Mouse (Mus musculus) heart, postnatal 4 days (tissue): ENCODE data around the gene Ptprd. TPM values are rescaled to one million over a fixed set of nuclear protein-coding genes. Genes with fewer than 3 reads are reported as not detected.
A peak's percentile ranks its signal among the peaks of the same experiment; 100 is the strongest.

Source experiments
- DNase-seq: peaks from one replicate; pipeline ENCODE4 v3.0.0; 2021
- total RNA-seq, 2 experiments: library from RNA; stranded (reverse); gene quantifications; 2 replicates each; pipeline ENCODE4 v1.2.3; 2021

The Ptprd gene
- total RNA-seq, 2 experiments from 2014 or later, result 42.8 to 45.5 TPM

DNA sequence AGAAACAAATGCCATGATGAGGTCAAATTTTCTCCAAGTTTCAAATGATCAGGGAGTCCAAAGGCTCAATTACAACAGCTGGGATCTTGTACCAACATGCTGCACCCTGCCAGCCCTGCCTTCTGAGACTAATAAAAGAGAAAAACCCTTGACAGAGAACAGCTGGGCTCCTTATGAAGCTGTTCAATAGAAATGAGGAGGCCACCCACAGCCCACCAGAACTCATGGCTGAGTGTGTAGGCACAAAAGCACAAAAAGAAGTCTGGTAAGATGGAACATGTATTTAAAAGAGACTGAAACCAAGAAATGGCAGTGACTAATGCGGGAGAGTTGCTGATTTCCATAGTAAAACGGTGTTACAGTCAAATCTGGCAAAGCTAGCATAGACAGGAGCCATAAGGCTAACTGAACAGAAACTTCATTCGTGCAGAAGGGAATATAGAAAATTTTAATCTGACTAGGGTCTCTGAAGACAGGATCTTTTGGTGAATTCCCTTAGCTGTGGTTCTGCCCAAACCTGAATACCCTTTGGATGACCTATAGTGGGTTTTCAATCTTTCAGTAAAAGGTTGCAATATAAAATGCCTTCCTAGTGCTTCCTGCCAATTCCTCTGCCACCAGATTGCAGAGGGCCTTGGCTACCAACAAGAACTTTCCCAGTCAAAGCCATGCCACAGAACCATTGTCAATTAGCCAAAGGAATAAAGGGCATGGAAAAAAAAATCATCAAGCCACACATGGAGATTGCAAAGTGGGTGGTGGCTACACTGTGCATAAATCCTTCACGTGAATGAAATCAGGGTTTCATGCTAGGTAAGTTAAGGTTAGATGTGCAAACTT lies 1841.5 kb downstream of the Ptprd start:
- DNase-seq, result peak; percentile 19

DNA sequence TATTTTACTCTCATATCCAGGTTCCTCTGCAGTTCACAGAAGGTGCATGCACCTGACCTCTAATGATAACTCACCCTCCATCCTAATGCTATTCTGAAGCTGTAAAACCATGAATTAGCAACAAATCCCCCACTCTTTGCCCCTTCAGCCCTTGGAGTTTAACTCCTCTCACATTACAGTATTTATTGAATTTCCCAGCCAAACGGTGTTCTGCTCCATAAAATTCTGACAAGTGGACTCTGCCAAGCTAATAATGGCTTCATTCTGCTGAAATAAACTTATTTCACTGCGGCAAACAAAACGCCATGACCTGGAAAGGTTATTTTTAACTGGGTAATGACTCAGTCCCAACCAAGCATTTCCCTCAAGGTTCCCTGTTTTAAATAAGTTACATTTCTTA lies 1842.7 kb downstream of the Ptprd start:
- DNase-seq, result no peak

DNA sequence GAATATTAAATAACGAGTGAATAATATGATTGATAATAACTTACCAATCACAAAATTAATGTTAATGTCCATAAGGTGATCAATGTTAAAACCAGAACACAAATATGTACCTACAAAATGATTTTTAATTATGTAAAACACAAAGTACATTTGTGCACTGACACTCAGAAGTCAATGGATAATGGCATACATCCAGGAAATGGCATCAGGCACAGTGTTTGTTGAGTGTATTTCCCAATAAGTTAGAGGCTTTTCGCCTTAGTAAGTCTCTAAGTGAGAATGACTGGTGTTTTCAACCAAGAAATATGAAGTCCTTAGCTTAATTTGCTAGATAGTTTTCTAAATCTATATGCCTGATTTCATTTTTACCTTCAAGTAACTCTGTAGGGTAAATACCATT lies 1843.5 kb downstream of the Ptprd start:
- DNase-seq, result no peak

DNA sequence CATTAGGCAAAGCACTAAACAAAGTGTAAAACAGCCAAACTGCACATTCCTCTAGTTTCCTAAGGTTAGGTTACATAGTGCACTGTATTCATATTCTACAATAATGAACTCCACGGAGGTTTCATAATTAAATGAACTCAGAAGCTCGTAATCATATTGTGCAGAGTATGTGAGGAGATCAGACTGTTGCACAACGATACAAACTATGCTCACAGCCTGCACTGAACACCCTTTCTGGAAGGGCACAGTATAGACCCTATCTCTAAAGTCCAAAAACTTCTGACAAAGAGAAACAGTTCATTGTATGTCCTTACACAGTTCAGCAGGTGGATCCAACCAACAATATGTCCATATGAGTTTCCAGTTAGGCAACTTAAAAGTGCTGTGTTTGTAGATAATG lies 1844.5 kb downstream of the Ptprd start:
- DNase-seq, result no peak

DNA sequence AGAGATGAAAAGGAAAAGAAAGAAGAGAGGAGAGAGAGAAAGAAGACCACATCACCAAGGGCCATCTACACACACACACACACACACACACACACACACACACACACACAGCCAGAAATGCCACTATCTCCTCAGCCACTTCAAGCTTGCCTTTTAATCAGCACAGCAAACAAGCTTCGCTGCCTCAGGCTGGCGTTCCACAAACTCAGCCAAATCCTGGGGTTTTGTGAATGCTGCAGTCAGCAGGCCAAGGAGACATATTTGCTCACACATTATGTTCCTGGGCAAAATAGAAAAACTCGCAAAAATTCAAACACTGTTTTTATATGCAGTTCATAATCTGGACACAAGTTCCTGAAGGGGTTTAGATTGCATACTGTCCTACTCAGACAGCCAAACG lies 1845.9 kb downstream of the Ptprd start:
- DNase-seq, result peak; percentile 15

DNA sequence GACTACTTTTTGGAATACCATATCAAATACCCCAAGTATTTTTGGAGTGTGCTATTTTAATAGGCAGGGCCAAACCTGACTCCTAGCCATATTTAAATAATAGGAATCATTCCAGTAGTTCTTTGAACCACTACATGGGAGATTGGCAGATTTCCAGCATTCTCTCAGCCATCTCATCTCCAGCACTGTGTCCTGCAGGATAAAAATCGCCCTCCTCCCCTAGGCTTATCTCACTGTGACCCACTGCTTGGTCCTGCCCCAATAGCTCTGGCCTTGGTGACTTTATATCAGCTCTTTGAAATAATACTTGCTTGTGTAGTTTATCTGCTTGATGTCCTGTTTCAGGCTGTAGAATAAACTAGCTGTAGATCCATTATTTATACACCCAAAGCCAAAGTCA lies 1850.2 kb downstream of the Ptprd start:
- DNase-seq, result no peak

DNA sequence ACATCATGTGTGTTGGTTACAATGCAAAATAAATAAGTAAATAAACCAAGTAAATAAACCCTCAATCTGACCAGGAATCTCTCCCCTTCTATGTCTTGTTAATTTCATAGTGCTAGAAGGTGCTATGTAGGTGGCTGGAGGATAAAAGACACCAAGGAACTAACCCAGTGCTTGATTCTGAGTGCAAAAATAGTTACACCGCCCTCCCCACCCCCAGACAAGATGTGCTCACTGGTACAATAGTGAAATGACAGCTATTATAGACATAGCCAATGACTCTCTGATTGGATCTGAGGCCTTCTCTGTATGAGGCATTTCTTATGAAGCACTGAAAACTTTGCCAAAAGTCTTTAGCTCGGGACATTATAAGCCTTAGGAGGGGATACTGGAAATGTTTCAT lies 1857.6 kb downstream of the Ptprd start:
- no peak for DNase-seq

DNA sequence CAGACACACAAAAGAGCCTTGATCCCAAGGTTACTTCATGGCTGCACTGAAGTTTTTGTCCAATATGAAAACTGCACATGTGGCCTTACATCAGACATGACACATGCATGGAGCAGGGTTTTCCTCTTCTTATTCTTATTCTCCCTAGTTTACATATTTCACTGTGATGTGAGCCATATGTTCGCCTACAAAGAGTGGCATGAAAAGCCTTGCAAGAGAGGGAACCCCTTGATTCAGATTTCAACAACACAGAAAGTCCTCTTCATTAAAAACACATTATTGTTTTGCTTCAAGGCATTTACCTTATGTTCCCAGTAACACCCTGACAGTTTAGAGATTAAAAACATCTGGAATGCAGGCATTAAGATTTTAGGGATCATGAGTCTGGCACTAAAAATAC lies 1859.3 kb downstream of the Ptprd start:
- DNase-seq, result no peak

DNA sequence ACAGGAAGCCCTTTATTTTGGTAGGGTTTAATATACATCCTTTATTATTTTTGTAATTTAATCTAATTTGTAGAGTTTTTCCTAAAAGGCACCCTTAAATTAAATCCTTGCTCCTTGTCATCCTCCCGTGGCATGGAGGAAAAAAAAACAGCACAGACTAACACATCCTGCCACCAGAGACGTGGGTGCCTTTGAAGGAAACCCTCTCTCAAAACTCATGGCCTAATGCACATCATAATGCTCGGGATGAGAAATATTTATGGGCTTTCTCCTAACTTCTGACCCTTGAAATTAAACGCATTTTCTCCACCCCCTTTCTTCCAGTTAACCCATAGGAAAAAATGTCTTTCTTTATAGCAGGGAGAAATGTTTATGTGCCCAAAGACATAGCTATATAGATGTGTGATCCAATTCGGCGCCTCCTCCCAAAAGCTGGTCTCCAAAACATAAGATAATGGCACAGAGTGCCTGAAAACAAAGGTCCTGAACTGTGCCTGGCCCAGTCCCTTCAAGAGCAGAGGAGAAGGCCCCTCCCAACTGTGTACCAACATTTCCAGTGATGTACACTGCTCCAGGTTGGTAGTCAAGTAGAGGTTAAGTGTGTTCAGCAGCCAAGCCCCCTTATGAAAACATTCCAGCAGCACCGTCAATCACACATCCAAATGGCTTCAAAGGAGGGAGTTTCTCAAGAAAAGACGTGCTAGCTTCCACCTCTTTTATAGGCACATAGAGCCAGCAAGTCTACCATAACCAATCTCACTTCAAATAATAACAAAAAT lies 1860.4 kb downstream of the Ptprd start:
- DNase-seq, result no peak

DNA sequence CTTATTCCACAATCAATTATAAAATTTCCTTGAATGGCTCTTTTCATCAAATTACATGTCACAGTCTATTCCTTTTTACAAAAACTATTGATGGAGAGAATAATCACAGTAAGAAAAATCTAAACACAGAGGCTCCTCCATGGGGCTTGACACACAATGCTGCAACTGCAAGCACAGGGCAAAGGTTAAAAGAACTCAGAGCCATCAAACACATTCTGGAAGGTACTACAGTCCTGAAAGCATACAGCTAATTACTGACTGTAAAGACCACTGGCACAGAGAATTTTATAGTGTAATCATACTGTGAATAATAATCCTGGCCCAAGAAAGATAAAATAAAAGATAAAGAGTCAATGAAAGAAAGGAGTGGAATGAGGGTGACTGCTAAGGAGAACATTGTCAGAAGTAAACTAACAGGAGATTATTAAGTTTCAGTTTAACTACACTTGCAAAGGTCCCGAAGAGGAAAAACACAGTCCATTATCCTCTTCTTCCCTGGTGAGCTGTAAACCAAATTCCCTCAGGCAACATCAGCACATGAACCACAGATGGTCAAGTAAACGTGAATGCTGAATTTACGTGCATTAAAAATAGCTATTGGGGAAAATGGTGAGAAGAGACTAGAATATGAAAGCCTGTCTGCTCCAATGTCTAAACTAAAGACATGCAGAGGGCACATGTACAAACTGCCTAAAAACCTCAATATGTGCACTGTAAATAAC lies 1861.4 kb downstream of the Ptprd start:
- DNase-seq, result no peak

DNA sequence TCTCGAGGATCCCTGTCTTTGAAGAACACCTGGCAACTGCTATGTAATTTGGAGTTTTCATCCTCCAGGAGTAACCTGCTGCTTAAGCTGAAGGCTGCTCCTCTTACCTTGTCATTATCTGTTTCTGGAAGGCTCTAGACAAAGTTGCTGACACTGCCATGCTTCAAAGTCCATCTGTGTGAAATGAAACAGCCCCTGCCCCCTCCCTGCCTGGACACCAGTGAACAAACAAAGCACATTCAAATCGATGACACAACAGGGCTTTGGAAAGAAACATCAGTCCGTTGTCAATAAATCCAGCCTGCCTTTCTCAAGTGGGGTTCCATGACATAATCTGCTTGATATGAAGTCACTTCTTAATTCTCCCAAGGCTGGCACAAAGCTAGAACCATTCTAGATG lies 1867.7 kb downstream of the Ptprd start:
- no peak for DNase-seq

DNA sequence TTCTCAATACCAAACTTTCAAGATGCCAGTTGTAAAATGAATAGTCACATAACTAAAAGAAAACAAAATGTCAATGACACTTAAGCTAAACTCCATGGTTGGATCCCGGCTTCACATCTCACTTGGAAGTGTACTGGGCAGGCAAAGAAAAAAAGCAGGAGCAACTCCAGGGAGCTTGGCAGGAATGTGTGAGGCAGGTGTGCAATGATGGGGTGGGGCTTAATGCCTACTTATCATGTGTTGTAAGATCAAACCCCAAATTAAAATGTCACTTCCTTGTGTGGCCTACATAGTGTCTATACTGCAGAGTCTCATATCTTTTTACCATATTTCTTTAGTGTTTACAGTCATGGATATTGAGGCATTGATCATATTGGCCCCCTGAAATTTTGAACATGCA lies 1873.8 kb downstream of the Ptprd start:
- DNase-seq, result no peak

DNA sequence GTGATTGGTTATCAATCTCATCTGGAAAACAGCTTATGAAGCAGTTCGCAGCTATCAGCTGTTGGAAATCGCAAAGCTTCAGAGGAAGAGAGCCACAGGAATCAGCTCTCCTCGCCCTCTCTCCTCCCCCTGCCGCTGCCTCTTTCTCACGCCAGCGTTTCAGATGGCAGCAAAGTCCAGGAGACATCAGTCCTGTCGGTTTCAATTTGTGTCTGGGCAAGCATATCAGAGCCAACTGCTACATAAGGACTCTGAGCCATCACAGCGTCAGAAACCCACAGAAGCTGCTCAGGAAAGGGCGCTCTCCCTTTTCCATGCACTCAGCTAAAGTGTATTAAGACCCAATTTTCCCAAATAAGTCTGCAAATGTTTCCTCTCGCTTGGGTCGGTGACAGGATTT lies 1884.4 kb downstream of the Ptprd start:
- peak; percentile 17 for DNase-seq

DNA sequence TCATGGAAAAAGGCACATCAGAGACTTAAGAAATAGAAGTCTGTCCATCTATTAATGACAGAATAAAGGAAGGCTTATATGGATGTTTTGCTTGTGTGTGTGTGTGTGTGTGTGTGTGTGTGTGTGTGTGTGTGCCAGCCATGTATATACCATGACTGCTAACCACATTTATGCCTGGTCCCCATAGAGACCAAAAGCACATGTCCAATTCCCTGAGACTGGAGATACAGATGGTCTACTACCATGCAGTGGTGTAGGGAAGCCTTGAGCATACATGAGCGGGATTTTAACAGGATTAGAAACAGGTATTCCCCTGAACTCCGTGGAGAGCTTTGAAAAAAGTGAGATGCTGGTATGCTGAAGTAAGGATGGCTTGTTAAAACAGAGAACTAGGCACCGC lies 1886.1 kb downstream of the Ptprd start:
- no peak for DNase-seq

DNA sequence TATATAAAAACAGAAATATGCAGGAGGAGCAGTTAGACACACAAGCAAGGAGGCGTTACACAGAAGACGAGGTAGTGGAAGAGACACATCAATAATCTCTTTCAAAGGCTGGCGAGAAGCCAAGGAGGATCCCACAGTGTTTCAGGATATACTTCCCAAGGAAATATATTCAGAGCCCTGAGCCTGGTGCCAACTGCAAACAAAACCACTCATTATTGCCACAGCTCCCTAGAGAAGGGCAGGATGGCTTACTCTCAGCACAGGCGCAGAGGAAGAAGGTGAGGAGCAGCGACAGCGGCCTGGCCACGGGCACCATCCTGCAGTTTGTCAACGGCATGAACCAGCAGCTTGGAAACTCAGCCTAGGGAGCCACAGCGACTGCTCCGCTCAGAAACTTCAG lies 1886.8 kb downstream of the Ptprd start:
- no peak for DNase-seq

DNA sequence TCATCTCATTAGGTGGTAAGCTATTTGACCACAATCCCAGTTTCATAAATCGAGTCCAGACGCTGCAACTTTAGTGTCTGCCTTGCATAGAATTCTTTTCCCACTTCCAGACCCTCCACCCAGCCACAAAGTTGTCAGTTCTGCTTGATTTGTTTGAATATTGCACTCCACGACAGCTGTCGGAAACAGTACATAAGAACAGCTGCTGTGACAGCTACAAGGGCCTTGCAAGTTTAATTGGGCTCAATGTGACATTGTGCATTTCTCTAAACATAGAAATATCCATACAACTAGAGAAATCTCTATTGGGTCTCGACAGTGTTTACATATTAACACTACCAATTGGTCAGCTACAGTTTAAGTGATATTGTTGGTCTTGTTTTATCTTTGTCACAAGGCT lies 1887.3 kb downstream of the Ptprd start:
- no peak for DNase-seq

DNA sequence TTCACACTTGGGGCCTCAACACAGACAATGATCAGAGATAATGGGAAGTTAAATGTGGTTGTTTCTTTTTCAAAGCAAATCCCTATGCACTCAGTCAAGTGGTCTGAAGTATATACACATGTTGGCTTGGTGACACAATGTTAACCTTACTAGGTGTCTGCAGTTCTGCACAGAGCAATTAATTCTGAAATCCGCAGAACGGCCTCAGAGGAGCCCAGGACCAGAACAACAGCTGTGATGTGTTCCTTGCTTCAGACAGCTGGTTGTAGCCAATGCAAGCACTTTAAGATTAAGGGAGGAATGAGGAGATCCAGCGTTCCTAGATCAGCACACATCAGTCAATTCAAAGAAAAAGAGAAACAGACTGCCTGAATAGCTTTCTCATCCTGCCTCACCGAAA lies 1891.9 kb downstream of the Ptprd start:
- no peak for DNase-seq

DNA sequence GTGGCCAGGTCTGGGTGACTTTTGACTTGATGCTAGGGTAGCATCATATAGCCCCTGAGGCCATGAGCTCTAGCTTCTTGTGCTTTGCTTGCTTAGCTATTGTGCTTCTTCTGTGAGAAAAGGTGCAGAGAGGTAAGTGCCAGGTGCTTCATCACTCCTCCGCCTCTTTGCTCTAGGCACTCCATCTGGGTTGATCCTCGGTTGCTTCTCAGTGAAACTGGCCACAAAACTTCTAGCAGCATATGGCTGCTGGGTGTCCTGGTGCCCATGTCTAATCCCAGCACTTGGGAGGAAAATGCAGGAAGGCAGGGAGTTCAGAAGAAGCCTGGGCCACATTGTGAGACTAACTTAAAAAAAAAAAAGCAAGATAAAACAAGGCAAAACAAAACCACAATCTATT lies 1895.8 kb downstream of the Ptprd start:
- DNase-seq, result no peak

DNA sequence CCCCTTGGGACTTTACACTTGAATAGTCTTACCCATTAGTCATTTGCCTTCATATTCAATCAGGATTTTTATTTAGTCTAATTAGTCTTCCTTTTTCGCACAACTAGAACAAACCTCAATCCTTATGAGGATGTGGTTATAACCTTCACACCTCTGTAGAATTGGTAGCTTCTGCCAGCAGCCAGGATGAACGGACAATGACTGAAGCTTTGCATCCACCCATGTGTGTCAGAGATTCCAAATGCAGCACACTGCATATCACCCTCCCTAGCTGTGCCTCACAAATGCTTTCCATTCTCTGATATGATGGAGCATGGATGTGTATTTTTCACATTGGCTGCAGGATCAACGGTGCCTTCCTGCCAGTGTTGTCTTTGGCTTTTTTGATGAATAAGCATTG lies 1898.0 kb downstream of the Ptprd start:
- no peak for DNase-seq

DNA sequence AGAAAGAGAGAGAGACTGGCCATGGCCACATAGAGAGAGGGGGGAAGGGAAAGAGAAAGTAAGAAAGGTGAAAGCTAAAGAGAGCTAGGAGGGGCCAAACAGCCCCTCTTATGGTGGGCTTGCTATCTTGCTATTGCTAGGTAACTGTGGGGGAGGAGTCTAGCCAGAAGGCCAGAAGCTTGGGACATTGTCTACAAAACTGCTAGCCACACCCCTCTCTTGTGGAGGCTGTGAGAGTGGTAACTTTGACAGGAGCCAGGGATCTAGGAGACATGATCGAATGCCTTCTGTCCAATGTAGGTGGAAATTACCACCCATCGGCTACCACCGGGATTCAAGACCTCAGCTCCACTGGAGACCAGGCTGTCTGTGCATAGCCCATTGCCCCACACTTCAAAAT lies 1899.2 kb downstream of the Ptprd start:
- no peak for DNase-seq

DNA sequence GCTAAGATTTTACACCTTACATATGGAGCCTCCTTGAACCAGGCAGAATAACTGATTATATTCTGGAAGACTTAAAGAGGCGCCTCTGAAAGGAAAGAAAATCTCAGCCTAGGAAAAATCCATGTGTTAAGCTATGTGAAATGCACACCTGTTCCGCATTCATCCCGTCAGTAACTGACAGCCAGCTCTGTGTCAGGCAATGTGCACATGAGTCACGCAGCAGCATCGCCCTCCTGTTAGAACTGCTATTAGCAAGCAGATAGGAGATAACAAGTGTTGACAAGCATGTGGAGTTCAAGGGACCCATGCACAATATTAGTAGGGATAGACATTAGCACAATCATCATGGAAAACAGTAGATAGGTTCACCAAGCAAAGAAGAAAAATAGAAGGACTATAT lies 1905.8 kb downstream of the Ptprd start:
- no peak for DNase-seq

DNA sequence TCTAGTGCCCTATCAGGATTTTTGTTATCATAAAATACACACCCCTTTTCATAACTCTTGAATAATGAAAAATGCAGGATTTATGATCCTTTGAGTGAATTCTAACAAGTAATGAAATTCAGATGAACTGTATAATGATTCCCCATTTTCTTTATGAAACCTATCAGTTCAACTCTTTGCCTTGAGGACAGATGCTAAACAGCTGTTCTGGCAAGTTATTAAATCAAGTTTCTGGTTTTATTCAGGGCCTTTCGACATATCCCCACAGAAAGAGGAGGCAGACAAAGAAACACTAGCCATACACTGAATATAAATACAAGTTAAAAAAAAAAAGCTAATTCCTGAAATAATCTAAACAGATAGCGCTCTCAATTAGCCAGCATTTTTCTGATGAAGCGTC lies 1914.4 kb downstream of the Ptprd start:
- no peak for DNase-seq

DNA sequence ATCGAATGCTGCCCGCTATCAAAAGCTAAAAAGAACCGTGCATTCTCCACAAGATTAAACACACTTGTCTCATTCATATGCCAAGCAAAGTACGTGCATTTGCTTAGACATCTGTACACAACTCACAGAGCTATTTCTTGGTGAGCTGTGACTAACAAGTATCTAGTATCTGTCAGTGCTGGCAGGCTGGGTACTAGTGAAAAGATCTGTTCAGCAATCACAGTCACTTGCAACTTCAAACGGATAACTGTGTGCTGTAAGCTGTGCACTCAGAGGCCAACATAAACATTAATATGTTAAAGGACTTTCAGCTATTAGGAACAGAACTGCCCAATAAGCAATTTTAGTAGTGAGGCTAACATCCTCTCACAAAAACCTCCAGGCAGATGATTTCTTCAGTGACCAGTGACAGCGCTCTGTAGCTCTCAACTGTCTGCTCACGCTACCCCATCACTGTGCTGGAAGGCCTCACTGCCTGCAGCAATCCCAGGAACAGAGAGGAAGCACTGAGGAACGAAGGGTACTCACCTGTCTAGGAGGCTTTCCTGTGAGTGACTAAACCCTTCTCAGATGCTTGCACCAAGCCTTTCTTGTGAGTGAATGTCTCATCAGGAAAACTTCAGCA lies 1918.9 kb downstream of the Ptprd start:
- no peak for DNase-seq
